Mouse (Mus musculus): ENCODE data around the gene Ly6g5b. TPM values are rescaled to one million over a fixed set of nuclear protein-coding genes. Genes with fewer than 3 reads are reported as not detected.
A peak's percentile ranks its signal among the peaks of the same experiment; 100 is the strongest.

The Ly6g5b gene
- total and polyA plus RNA-seq, 3 experiments = 0.35 to 0.36 TPM; not detected in 1

DNA sequence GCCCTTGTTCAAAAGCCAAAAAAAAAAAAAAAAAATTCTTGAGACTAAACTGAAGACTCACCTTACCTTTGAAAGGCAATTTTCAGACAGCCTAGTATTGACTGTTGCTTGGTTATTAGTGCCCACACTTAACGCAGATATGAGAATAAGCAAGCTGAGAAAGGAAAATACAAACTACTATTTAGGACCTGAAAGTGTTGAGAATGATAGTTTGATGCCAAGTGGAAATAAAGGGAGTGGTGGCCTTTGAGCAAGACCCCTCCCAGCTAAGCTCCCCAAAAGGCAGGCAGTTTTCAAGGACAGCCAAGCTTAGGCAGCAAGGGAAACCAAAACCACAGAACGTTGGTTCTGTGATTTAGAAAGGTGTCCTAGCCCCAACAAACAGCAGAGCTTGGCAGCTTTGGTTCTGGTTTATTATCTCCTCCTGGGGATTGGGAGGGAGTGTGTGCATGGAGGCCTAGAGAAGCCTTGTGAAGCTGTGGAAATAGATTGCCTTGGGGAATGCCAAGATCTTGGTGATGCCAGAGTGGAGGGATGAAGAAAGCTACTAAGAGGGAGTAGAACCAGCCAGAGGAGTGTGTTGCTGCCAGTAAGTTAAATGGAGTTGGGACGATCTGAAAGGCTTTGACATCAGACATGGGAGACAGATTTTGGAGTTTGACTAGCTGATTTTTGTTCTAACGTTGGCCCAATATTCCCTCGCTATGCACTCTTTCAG is 32.9 kb upstream of the Ly6g5b start:
- Histone ChIP-seq H3K4me1 (ENCODE audit: control insufficient read depth, insufficient read depth, low read length) (no peaks in the 10 kb centered on the region), H3K27ac (no peak overlapping the region), H3K36me3 (ENCODE audit: control insufficient read depth, insufficient read depth, low read length) (peaks cover 2% of the 10 kb centered on the region; the same call in 1 of the 2 replicates), H3K79me2 (replicated peaks; ENCODE audit: control insufficient read depth, insufficient read depth, low read length) (no peaks in the 10 kb centered on the region), H3K9ac (ENCODE audit: low read depth, low read length) (no peak overlapping the region), H3K27me3 (ENCODE audit: control insufficient read depth, insufficient read depth, low read length) (no peaks in the 10 kb centered on the region), H3K4me3 (no peak overlapping the region)
- TF ChIP-seq CTCF (IDR thresholded peaks at IDR 0.05) = no peak
- peak; percentile 32; the same call in 1 of the 2 replicates for TF ChIP-seq EP300 (IDR thresholded peaks at IDR 0.05; ENCODE audit: insufficient read depth, low read depth, low read length)
- DNase-seq = no peak
- 63% methylated on average over 5 of the region's 5 CpGs for WGBS
- intact Hi-C loops (cut with DNase I) = no loop called here

DNA sequence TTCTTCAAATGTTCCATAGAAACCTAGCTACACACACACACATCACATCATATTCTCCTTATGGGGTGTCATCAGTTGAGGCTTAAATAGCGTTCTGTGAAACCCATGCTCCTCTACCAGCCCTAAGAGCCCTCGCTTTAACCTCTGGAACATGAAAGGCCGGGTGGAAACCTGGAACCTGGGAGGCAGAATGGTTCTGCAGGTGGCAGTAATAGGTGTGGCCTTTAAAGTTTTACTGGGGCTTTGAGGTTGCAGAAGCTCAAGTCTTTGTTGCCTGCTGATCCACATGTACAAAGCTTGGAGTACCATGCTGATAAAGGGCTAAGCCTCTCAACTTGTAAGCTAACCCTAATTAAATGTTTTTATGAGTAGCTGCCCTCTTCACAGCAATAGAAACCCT is 32.1 kb upstream of the Ly6g5b start:
- WGBS = 67% methylated on average over 3 of the region's 3 CpGs
- Histone ChIP-seq H3K27ac (no peak overlapping the region), H3K36me3 (ENCODE audit: control insufficient read depth, insufficient read depth, low read length) (peaks cover 2% of the 10 kb centered on the region; the same call in 1 of the 2 replicates), H3K9ac (ENCODE audit: low read depth, low read length) (no peak overlapping the region), H3K4me1 (ENCODE audit: control insufficient read depth, insufficient read depth, low read length) (no peaks in the 10 kb centered on the region), H3K79me2 (replicated peaks; ENCODE audit: control insufficient read depth, insufficient read depth, low read length) (no peaks in the 10 kb centered on the region), H3K27me3 (ENCODE audit: control insufficient read depth, insufficient read depth, low read length) (no peaks in the 10 kb centered on the region), H3K4me3 (no peak overlapping the region)
- TF ChIP-seq EP300 (IDR thresholded peaks at IDR 0.05; ENCODE audit: insufficient read depth, low read depth, low read length) = no peak
- TF ChIP-seq POLR2A (IDR thresholded peaks at IDR 0.05; ENCODE audit: insufficient read depth, low read depth, low read length) = peak; percentile 31; the same call in 1 of the 2 replicates
- no peak for TF ChIP-seq CTCF (IDR thresholded peaks at IDR 0.05)
- DNase-seq = no peak
- intact Hi-C loops (cut with DNase I) = no loop called here

DNA sequence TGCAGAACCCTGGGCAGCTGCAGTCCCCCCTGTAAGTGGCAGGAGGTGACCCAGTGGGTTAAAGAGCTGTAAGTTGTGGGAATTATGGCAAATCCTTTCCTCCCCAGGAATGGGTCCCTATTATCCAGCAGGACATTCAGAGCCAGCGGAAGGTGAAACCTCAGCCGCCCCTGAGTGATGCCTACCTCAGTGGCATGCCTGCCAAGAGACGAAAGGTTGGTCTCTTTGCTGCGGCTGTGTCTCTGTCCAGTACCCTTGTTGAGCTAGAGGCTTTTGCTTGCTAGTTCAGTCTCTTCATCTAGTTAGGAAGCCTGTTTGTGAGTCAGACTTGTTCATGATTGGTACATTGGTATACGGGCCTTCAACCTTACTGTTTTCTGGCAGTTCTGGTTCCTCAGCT is 30.9 kb upstream of the Ly6g5b start:
- Histone ChIP-seq H3K4me1 (ENCODE audit: control insufficient read depth, insufficient read depth, low read length) (no peaks in the 10 kb centered on the region), H3K27me3 (ENCODE audit: control insufficient read depth, insufficient read depth, low read length) (no peaks in the 10 kb centered on the region), H3K36me3 (ENCODE audit: control insufficient read depth, insufficient read depth, low read length) (peaks cover 2% of the 10 kb centered on the region; the same call in 1 of the 2 replicates), H3K27ac (no peak overlapping the region), H3K9ac (ENCODE audit: low read depth, low read length) (no peak overlapping the region), H3K79me2 (replicated peaks; ENCODE audit: control insufficient read depth, insufficient read depth, low read length) (no peaks in the 10 kb centered on the region), H3K4me3 (no peak overlapping the region)
- intact Hi-C loops (cut with DNase I) = no loop called here
- TF ChIP-seq EP300 (IDR thresholded peaks at IDR 0.05; ENCODE audit: insufficient read depth, low read depth, low read length) (no peak), POLR2A (IDR thresholded peaks at IDR 0.05; ENCODE audit: insufficient read depth, low read depth, low read length) (no peak), CTCF (IDR thresholded peaks at IDR 0.05) (no peak)
- 86% methylated on average over 5 of the region's 5 CpGs for WGBS
- DNase-seq = no peak

DNA sequence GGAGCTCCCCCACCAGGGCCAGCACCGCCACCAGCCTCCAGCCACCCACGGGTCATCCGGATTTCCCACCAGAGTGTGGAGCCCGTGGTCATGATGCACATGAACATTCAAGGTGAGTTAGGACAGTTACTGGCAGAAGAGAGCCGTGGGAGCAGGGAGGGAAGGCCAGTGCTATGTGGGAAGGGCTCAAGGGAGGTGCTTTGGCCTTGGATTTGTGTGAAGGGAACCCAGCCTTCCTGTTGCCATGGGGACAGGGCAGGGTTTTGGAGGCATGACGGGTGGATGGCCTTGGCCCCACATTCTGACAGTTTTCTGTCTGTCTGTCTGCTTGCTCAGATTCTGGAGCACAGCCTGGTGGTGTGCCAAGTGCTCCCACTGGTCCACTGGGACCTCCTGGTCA is 26.7 kb upstream of the Ly6g5b start:
- TF ChIP-seq CTCF (IDR thresholded peaks at IDR 0.05) (no peak), EP300 (IDR thresholded peaks at IDR 0.05; ENCODE audit: insufficient read depth, low read depth, low read length) (no peak), POLR2A (IDR thresholded peaks at IDR 0.05; ENCODE audit: insufficient read depth, low read depth, low read length) (no peak)
- Histone ChIP-seq H3K27ac (no peak overlapping the region), H3K27me3 (ENCODE audit: control insufficient read depth, insufficient read depth, low read length) (no peaks in the 10 kb centered on the region), H3K9ac (ENCODE audit: low read depth, low read length) (no peak overlapping the region), H3K36me3 (ENCODE audit: control insufficient read depth, insufficient read depth, low read length) (no peaks in the 10 kb centered on the region; the same call in 1 of the 2 replicates), H3K4me3 (no peak overlapping the region), H3K79me2 (replicated peaks; ENCODE audit: control insufficient read depth, insufficient read depth, low read length) (peaks cover 4% of the 10 kb centered on the region; the same call in 1 of the 2 replicates), H3K4me1 (ENCODE audit: control insufficient read depth, insufficient read depth, low read length) (no peaks in the 10 kb centered on the region)
- intact Hi-C loops (cut with DNase I) = loop anchor here (1.0 kb wide), 1 partner anchor 10 kb away; no protein-coding TSS in a partner anchor
- 83% methylated on average over 6 of the region's 6 CpGs for WGBS
- DNase-seq = no peak

DNA sequence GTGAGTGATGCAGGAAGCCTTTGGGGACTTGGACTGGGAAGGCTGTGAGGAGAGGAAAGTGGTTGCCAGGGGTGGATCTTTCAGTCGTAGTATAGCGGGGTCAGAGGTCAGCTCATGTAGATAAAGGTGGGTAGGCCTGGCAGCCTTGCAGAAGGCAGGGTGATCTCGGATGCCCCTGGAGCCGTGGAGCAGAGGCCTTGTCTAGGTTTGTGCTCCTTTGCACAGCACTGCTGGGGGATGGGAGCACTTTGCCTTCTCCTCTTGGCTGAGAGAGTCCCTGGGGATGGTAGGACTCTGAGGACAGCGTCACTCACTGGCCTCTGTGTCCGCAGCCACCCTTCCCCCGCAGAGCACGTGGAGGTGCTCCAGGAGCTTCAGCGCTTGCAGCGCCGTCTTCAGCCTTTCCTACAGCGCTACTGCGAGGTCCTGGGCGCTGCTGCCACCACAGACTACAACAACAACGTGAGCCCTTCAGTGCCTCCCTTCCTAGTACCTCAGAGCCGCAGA is 25.3 kb upstream of the Ly6g5b start:
- TF ChIP-seq EP300 (IDR thresholded peaks at IDR 0.05; ENCODE audit: insufficient read depth, low read depth, low read length) (no peak), CTCF (IDR thresholded peaks at IDR 0.05) (no peak), POLR2A (IDR thresholded peaks at IDR 0.05; ENCODE audit: insufficient read depth, low read depth, low read length) (no peak)
- Histone ChIP-seq H3K9ac (ENCODE audit: low read depth, low read length) (no peak overlapping the region), H3K27me3 (ENCODE audit: control insufficient read depth, insufficient read depth, low read length) (no peaks in the 10 kb centered on the region), H3K4me1 (ENCODE audit: control insufficient read depth, insufficient read depth, low read length) (peaks cover 3% of the 10 kb centered on the region), H3K79me2 (replicated peaks; ENCODE audit: control insufficient read depth, insufficient read depth, low read length) (peaks cover 6% of the 10 kb centered on the region), H3K36me3 (ENCODE audit: control insufficient read depth, insufficient read depth, low read length) (no peaks in the 10 kb centered on the region; the same call in 1 of the 2 replicates), H3K4me3 (no peak overlapping the region), H3K27ac (no peak overlapping the region)
- intact Hi-C loops (cut with DNase I) = no loop called here
- DNase-seq = no peak
- WGBS = 65% methylated on average over 16 of the region's 16 CpGs

DNA sequence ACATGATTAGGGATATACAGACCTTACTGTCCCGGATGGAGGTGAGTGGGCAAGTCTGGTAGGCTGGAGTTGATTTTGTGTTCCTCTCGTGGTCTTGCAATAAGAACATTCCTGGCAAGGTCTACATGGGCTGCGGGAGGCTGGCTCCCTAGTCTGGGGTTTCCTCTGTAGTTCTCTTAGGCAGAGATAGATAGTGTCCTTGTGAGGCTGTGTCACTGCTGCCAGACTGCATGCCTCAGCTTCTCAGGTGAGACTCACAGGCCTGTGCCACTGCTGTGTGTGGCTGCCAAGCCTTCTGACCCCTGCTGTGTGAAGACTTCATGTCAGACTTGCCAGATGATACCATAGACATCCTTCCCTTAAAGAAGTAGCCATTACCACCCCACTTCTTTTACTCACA is 24.0 kb upstream of the Ly6g5b start:
- Histone ChIP-seq H3K79me2 (replicated peaks; ENCODE audit: control insufficient read depth, insufficient read depth, low read length) (peaks cover 6% of the 10 kb centered on the region), H3K9ac (ENCODE audit: low read depth, low read length) (no peak overlapping the region), H3K27me3 (ENCODE audit: control insufficient read depth, insufficient read depth, low read length) (no peaks in the 10 kb centered on the region), H3K36me3 (ENCODE audit: control insufficient read depth, insufficient read depth, low read length) (no peaks in the 10 kb centered on the region; the same call in 1 of the 2 replicates), H3K4me3 (no peak overlapping the region), H3K27ac (no peak overlapping the region), H3K4me1 (ENCODE audit: control insufficient read depth, insufficient read depth, low read length) (peaks cover 3% of the 10 kb centered on the region)
- TF ChIP-seq CTCF (IDR thresholded peaks at IDR 0.05) (no peak), EP300 (IDR thresholded peaks at IDR 0.05; ENCODE audit: insufficient read depth, low read depth, low read length) (no peak), POLR2A (IDR thresholded peaks at IDR 0.05; ENCODE audit: insufficient read depth, low read depth, low read length) (no peak)
- WGBS = 85% methylated on average over 3 of the region's 3 CpGs
- intact Hi-C loops (cut with DNase I) = no loop called here
- no peak for DNase-seq

Data from heart, adult 2 months (tissue).